Mouse (Mus musculus) hindbrain, embryonic 16.5 days (tissue): ENCODE data around the gene U2af1. TPM values are rescaled to one million over a fixed set of nuclear protein-coding genes. Genes with fewer than 3 reads are reported as not detected.

Source experiments
- ATAC-seq: fragments of 200-750 bp; cut with Nextera tagmentation; 2 replicates; pipeline ENCODE4 v1.8.0; 2017; ENCODE audit warnings: moderate TSS enrichment, moderate library complexity
- H3K27ac ChIP-seq: fragments of 300-500 bp; sonication (generic); 2 replicates; pipeline ENCODE4 v1.5.1; 2014; ENCODE audit warnings: low read depth, mild to moderate bottlenecking, control low read depth, low read length, moderate library complexity
- H3K27me3 ChIP-seq: fragments of 300-500 bp; sonication (generic); replicated peaks from 2 replicates; pipeline ENCODE4 v1.6.1; 2014; ENCODE audit warnings: low read length; ENCODE audit not compliant: control insufficient read depth, insufficient read depth
- H3K36me3 ChIP-seq: fragments of 300-500 bp; sonication (generic); 2 replicates; pipeline ENCODE4 v1.6.1; 2014; ENCODE audit warnings: mild to moderate bottlenecking, low read length, moderate library complexity, mixed read lengths; ENCODE audit not compliant: control insufficient read depth, insufficient read depth
- H3K4me1 ChIP-seq: fragments of 300-500 bp; sonication (generic); 2 replicates; pipeline ENCODE4 v1.6.1; 2014; ENCODE audit warnings: low read depth, low read length; ENCODE audit not compliant: control insufficient read depth, insufficient read depth
- H3K4me2 ChIP-seq: fragments of 300-500 bp; sonication (generic); 2 replicates; pipeline ENCODE4 v1.6.1; 2014; ENCODE audit warnings: mild to moderate bottlenecking, low read length, control low read depth, moderate library complexity
- H3K4me3 ChIP-seq: fragments of 300-500 bp; sonication (generic); 2 replicates; pipeline ENCODE4 v1.5.1; 2014; ENCODE audit warnings: mild to moderate bottlenecking, low read length, control low read depth, moderate library complexity
- H3K9ac ChIP-seq: fragments of 300-500 bp; sonication (generic); 2 replicates; pipeline ENCODE4 v1.6.1; 2014; ENCODE audit warnings: low read depth, mild to moderate bottlenecking, control low read depth, low read length, moderate library complexity
- H3K9me3 ChIP-seq: fragments of 300-500 bp; sonication (generic); 2 replicates; pipeline ENCODE4 v1.6.1; 2014; ENCODE audit warnings: mild to moderate bottlenecking, low read length, moderate library complexity; ENCODE audit not compliant: control insufficient read depth
- WGBS: fragments of 180-500 bp; shearing (Covaris S2); extraction: QIAGEN DNeasy Blood & Tissue Kit; methylation state at CpG from one replicate; pipeline ENCODE4 v1.1.7; 2014; 5-methylcytosine and 5-hydroxymethylcytosine counted together
- polyA plus RNA-seq: library from polyadenylated mRNA; unstranded; fragments of >200 nt; fragmentation: Nextera tagmentation; extraction: Ambion mirVana; gene quantifications from 2 replicates; pipeline ENCODE4 v1.2.1, GENCODE M21; 2015

The U2af1 gene
- polyA plus RNA-seq, 1 experiment from 2014 or later: 158 TPM

DNA sequence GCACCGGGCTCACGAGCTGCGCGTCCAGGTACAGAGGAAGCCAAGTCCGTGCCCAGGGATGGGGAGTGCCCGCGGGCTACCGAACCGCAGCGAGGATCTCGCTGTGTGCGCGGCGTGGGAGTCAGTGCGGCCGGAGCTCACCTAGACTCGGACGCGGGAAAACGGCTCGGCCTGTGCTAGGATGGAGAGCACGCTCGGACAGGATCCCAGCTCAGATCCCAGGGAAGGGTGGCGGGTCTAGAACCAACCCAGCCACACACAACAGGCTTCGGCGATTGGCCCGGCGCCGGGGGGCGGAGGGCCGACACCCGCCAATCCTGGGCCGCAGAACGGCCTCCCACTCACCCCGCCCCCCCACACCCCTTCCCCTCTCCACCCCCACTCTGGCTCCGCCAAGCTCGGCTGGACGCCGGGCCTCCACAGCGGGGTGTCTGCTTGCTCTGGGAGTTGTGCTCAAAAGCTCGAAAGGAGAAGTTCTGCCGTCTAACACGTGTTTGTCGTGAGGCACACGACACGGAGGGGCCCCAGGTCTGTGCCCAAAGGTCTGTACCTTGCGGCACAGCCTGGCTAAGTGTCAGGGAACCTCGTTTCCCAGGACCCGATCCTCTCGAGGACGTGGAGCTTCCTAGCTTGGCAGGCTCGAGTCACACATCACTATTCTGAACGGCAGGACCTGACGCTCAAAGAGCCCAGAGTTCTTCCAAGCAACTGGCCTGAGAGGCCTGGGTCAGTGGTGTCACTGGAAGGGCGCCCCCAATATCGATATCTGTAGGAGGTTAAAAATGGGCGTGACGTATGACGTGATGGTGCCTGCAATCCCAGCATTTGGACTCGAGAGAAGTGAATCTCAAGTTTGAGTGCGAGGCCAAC, 21.5 kb downstream of the U2af1 start, which contains the start of gene Cbs:
Gene Cbs, minus strand, starts transcription at position 297 of the 870 bp plus-strand sequence.
- Histone ChIP-seq H3K4me3 (peak within 1 kb of the TSS; percentile 55), H3K4me1 (peaks cover 11% of the 10 kb centered on the region), H3K9ac (peak within 1 kb of the TSS; percentile 65), H3K27me3 (peaks cover 9% of the 10 kb centered on the region), H3K9me3 (no peaks in the 10 kb centered on the region), H3K27ac (peak within 1 kb of the TSS; percentile 79), H3K36me3 (no peaks in the 10 kb centered on the region), H3K4me2 (peak within 1 kb of the TSS; percentile 88)
- ATAC-seq: peak; percentile 92
- WGBS: 3% methylated on average over 50 of the region's 61 CpGs

DNA sequence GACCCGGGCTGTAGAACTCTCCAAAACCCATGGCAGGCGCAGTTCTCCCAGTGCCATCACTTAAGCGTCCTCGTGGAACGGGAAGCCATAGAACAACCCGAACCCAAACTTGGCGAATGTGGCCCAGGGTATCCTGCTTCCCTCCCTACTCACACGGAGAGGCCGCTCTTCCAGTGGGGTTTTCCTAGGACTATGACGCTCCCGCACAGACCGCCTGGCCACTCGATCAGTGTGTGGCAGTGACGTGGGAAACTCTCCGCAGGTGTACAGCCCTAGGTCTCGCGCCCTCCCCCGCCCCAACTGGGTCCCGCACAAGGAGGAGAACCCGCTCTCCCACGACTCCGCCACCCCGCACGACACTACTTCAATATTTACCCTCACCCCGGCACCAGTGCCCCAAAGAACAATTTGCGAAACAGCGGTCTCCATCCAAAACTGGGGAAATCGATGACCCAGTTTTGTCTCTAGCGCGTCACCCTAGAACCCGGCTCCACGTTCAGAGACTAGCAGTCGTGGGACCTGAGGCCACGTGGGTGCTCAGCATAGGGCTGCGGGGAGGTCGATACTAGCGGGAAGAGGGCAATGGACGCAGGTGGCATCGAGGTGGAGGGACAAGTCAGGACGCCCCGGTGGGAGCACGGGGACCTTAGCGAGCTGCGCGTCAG, 22.3 kb downstream of the U2af1 start:
- ATAC-seq: peak; percentile 46
- Histone ChIP-seq H3K36me3 (no peaks in the 10 kb centered on the region), H3K4me3 (peak overlapping the region; percentile 55), H3K27me3 (peaks cover 9% of the 10 kb centered on the region), H3K9me3 (no peaks in the 10 kb centered on the region), H3K9ac (peak overlapping the region; percentile 65), H3K4me2 (peak overlapping the region; percentile 88), H3K27ac (no peak overlapping the region; the same call in 1 of the 2 replicates), H3K4me1 (peaks cover 11% of the 10 kb centered on the region)
- 3% methylated on average over 43 of the region's 45 CpGs for WGBS

DNA sequence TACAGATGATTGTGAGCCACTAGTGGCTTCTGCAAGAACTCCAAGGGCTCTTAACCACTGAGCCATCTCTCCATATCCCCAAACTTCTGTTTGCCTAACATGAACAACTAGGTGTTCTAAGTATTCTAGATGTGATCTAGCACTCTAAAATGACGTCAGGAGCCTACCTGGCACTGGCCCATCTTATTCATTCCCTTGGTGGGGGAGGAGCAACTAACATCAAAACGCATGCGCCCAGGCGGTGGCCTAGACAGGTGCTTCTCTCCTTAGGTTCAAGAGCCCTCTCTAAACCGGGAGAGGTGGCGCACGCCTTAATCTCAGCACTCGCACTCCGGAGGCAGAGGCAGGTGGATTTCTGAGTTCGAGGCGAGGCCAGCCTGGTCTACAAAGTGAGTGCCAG, 22.9 kb downstream of the U2af1 start:
- Histone ChIP-seq H3K4me2 (peak overlapping the region; percentile 88), H3K9me3 (no peaks in the 10 kb centered on the region), H3K9ac (no peak overlapping the region), H3K36me3 (no peaks in the 10 kb centered on the region), H3K27me3 (peaks cover 9% of the 10 kb centered on the region), H3K4me3 (peak overlapping the region; percentile 55), H3K4me1 (peaks cover 11% of the 10 kb centered on the region), H3K27ac (no peak overlapping the region)
- WGBS: 63% methylated on average over 11 of the region's 11 CpGs
- no peak for ATAC-seq

DNA sequence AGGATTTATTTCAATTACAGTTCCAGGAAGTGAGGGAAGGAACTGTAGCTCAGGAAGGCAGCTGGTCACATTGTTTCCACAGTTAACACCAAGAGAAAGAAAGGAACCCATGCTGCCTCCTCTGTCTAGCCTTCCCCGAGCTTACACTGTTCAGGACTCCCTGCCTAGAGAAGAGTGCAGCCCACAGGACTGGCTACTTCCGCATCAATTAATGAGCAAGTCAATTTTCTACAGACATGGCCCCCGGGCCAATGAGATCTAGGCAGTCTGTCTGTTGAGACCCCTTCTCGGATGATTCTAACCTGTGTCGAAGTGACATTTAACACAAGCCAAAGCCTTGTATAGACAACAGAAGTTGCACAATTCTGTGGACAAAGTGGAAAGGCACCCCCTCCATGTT, 23.8 kb downstream of the U2af1 start:
- Histone ChIP-seq H3K36me3 (no peaks in the 10 kb centered on the region), H3K27ac (no peak overlapping the region), H3K4me2 (no peak overlapping the region), H3K27me3 (peaks cover 9% of the 10 kb centered on the region), H3K9ac (no peak overlapping the region), H3K4me3 (no peak overlapping the region), H3K9me3 (no peaks in the 10 kb centered on the region), H3K4me1 (peaks cover 11% of the 10 kb centered on the region)
- no peak for ATAC-seq
- WGBS: 68% methylated on average over 5 of the region's 5 CpGs

DNA sequence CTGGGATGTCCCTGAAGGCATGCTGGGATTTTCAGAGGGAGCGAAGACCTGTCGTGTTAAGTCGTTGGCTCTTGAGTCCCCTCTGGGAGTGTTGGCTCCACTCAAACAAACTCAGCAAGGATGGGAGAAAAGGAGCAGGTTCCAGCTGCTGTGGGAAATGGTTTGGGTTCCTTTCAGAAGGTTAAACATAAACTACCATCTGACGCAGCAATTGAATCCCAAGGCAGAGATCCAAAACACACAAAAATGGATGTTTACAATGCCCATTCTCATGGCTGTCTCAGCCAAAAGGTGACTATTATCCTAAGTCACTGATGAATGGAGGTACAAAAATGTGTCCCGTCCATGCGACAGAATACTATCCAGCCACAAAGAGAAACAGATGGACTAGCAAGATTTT, 25.7 kb downstream of the U2af1 start:
- H3K27ac ChIP-seq: no peak overlapping the region
- no peak overlapping the region for H3K4me3 ChIP-seq
- no peaks in the 10 kb centered on the region for H3K36me3 ChIP-seq
- peaks cover 2% of the 10 kb centered on the region; the same call in 1 of the 2 replicates for H3K9me3 ChIP-seq
- H3K4me1 ChIP-seq: peaks cover 11% of the 10 kb centered on the region
- H3K9ac ChIP-seq: no peak overlapping the region
- peaks cover 9% of the 10 kb centered on the region for H3K27me3 ChIP-seq
- no peak for ATAC-seq
- 54% methylated on average over 6 of the region's 6 CpGs for WGBS
- no peak overlapping the region for H3K4me2 ChIP-seq

DNA sequence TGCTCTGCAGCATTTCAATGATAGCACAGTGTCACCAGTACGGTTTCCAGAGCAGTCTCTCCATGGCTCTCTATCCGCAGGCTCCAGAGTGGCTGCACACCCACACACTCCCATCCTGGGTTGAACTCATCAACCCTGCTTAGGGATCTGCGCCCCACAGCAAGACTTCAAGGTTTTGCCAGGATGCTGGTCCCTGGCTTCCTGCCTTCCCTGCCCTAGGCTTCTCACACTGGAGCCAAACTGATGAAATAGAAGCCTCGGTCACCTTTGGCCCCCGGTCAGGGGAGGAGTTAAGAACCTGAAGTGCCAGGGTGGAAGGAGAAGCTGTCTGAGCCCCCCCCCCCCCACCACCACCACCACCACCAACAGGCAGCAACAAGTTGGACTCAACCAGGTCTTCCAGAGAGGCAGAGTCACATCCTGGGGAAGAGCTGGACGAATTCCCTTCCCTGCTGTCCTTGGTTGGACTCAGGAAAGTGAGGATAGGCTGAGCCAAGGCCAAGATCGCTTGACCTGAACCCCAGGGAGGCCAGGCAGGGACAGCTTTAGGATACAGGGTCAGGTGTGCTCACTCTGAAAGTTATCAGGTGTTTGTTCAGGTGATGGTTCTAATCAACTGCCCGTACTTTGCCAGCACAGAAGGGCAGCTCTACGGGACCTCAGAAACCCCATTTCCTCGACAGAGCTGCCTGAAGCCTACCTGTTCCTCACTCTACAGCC, 27.5 kb downstream of the U2af1 start:
- Histone ChIP-seq H3K9ac (no peak overlapping the region), H3K9me3 (peaks cover 4% of the 10 kb centered on the region; the same call in 1 of the 2 replicates), H3K4me3 (no peak overlapping the region), H3K27ac (no peak overlapping the region), H3K36me3 (no peaks in the 10 kb centered on the region), H3K4me2 (no peak overlapping the region), H3K4me1 (peaks cover 2% of the 10 kb centered on the region), H3K27me3 (peaks cover 9% of the 10 kb centered on the region)
- ATAC-seq: no peak
- 80% methylated on average over 10 of the region's 10 CpGs for WGBS

DNA sequence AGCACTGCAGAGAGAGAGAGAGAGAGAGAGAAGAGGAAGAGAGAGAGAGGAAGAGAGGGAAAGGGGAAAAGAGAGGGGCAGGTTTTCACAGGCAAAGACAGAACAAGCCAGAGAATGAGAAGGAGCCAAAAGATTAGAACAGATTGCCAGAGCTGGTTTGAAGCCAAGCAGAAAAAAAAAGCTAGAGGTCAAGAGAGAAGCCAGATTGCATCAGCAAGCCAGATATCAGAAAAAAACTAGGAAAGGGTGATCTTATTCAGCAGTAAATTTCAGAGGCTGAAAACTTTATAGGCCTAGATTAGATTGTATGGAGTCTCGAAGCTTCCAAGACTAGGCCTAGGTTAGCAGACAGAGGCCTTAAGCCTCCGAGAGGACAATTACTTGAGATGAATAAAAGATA, 30.7 kb downstream of the U2af1 start:
- WGBS: 86% methylated on average over 2 of the region's 2 CpGs
- no peak for ATAC-seq
- Histone ChIP-seq H3K4me2 (no peak overlapping the region), H3K9me3 (peaks cover 6% of the 10 kb centered on the region; the same call in 1 of the 2 replicates), H3K36me3 (no peaks in the 10 kb centered on the region), H3K9ac (no peak overlapping the region), H3K27ac (no peak overlapping the region), H3K4me3 (no peak overlapping the region), H3K27me3 (no peaks in the 10 kb centered on the region), H3K4me1 (no peaks in the 10 kb centered on the region)

DNA sequence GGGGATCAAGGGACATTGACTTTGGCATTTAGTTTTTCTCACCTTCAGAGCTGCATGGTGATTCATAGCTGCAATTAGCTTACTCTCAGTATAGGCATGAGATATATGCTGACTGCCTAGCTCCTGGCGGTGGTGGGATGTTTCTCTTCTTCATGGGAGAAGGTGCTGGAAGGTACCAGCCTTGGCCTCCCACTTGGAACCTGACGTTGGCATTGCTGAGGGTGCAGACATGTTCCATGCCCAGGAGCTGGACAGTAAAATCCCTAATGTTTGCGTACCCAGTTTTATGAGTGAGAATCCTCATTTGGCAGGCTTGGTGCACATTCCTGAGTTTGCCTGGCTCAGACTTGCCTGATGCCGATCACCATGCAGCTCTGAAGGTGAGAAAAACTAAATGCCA, 35.6 kb downstream of the U2af1 start:
- Histone ChIP-seq H3K4me2 (no peak overlapping the region), H3K4me3 (no peak overlapping the region), H3K36me3 (no peaks in the 10 kb centered on the region), H3K4me1 (no peaks in the 10 kb centered on the region), H3K9me3 (peaks cover 5% of the 10 kb centered on the region; the same call in 1 of the 2 replicates), H3K9ac (no peak overlapping the region), H3K27me3 (no peaks in the 10 kb centered on the region), H3K27ac (no peak overlapping the region)
- ATAC-seq: no peak
- WGBS: 93% methylated on average over 4 of the region's 4 CpGs
